Mouse (Mus musculus): ENCODE measurements around the gene Lgr4. TPM values are rescaled to one million over a fixed set of nuclear protein-coding genes. Genes with fewer than 3 reads are reported as not detected.
A peak's percentile ranks its signal among the peaks of the same experiment; 100 is the strongest.
"Not testable (repeated sequence)": the region's sequence is repeated elsewhere in the genome, so short reads cannot be mapped to it uniquely, and the experiment has no call there.

Gene Lgr4
- polyA plus RNA-seq (2016; fragmentation: Nextera tagmentation; extraction: Ambion mirVana) = 18.2 and 19.5 TPM in 2 replicates

- peak within 1 kb of the TSS; percentile 97 for H3K9ac ChIP-seq
- no peaks in the 10 kb centered on the region for H3K9me3 ChIP-seq
- no peaks in the 10 kb centered on the region for H3K27me3 ChIP-seq (replicated peaks)
- ATAC-seq (ENCODE audit: low FRiP score, low read depth) = peak; percentile 97
- no peaks in the 10 kb centered on the region for H3K36me3 ChIP-seq
- H3K4me2 ChIP-seq (replicated peaks) = peak within 1 kb of the TSS; percentile 87
- peaks cover 37% of the 10 kb centered on the region for H3K4me1 ChIP-seq
- under 1% methylated on average over 103 of the region's 111 CpGs for WGBS
- H3K4me3 ChIP-seq = peak within 1 kb of the TSS; percentile 94
- H3K27ac ChIP-seq = peak within 1 kb of the TSS; percentile 96
Measured at GRCm38 (mm10) chr2:109917496-109918413, at the start of gene Lgr4. TSS of gene Lgr4 (plus strand) at chr2:109917647.

DNA sequence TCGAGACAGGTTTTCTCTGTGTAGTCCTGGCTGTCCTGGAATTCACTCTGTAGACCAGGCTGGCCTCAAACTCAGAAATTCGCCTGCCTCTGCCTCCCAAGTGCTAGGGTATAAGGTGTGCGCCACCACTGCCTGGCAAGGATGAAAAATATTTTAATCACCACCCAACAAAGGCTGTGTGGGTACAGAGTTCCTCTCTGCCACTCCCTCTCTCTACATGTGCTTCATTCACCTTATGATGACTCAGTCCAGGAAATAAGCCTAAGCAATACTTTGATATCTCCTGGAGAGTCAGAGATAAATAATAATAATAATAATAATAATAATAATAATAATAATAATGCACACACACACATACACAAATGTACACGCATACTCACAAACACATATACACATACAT is 38.0 kb upstream of the Lgr4 start:
- not testable (repeated sequence) for H3K36me3 ChIP-seq; H3K27ac ChIP-seq; H3K9me3 ChIP-seq; H3K9ac ChIP-seq; ATAC-seq (ENCODE audit: low FRiP score, low read depth); H3K4me3 ChIP-seq; H3K4me2 ChIP-seq (replicated peaks); H3K27me3 ChIP-seq (replicated peaks); H3K4me1 ChIP-seq
- 83% methylated on average over 4 of the region's 4 CpGs for WGBS

GRCm38 (mm10) chr2:109881111-109881510 is 36.3 kb upstream of the Lgr4 start:
- H3K36me3 ChIP-seq = no peaks in the 10 kb centered on the region
- no peak overlapping the region for H3K4me3 ChIP-seq
- H3K27ac ChIP-seq = no peak overlapping the region
- no peak for ATAC-seq (ENCODE audit: low FRiP score, low read depth)
- H3K9ac ChIP-seq = no peak overlapping the region
- no peak overlapping the region for H3K4me2 ChIP-seq (replicated peaks)
- H3K27me3 ChIP-seq (replicated peaks) = no peaks in the 10 kb centered on the region
- WGBS = 59% methylated on average over 2 of the region's 2 CpGs
- no peaks in the 10 kb centered on the region for H3K4me1 ChIP-seq
- H3K9me3 ChIP-seq = no peaks in the 10 kb centered on the region

DNA sequence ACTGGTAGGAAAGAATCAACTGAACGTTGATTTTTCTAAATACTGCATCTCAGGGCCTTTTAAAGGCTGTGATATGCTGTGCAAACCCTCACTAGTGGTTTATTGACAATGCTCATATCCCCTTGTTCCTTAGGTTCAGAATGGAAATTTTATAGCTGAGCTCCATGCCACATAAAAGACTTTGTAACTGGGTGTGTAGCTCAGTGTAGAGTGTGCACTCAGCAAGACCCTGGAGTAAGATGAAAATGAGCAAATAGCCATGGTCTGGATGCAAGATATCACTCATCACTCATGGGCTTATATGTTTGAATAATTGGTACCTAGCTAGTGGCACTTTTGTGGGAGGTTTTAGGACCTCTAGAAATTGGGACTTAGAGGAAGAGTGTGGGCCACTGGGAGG is 35.8 kb upstream of the Lgr4 start:
- H3K9ac ChIP-seq = no peak overlapping the region
- H3K27ac ChIP-seq = no peak overlapping the region
- no peak for ATAC-seq (ENCODE audit: low FRiP score, low read depth)
- H3K4me1 ChIP-seq = no peaks in the 10 kb centered on the region
- no peaks in the 10 kb centered on the region for H3K36me3 ChIP-seq
- WGBS = 70% methylated on average over 1 of the region's 1 CpGs
- H3K9me3 ChIP-seq = no peaks in the 10 kb centered on the region
- H3K4me2 ChIP-seq (replicated peaks) = no peak overlapping the region
- no peak overlapping the region for H3K4me3 ChIP-seq
- H3K27me3 ChIP-seq (replicated peaks) = no peaks in the 10 kb centered on the region

- no peaks in the 10 kb centered on the region for H3K4me1 ChIP-seq
- 81% methylated on average over 4 of the region's 4 CpGs for WGBS
- H3K9ac ChIP-seq = no peak overlapping the region
- no peaks in the 10 kb centered on the region for H3K27me3 ChIP-seq (replicated peaks)
- no peaks in the 10 kb centered on the region for H3K9me3 ChIP-seq
- no peak overlapping the region for H3K4me3 ChIP-seq
- no peak overlapping the region for H3K4me2 ChIP-seq (replicated peaks)
- H3K36me3 ChIP-seq = no peaks in the 10 kb centered on the region
- no peak overlapping the region for H3K27ac ChIP-seq
- ATAC-seq (ENCODE audit: low FRiP score, low read depth) = no peak
Measured at GRCm38 (mm10) chr2:109884106-109884505, 33.3 kb upstream of the Lgr4 start.

DNA sequence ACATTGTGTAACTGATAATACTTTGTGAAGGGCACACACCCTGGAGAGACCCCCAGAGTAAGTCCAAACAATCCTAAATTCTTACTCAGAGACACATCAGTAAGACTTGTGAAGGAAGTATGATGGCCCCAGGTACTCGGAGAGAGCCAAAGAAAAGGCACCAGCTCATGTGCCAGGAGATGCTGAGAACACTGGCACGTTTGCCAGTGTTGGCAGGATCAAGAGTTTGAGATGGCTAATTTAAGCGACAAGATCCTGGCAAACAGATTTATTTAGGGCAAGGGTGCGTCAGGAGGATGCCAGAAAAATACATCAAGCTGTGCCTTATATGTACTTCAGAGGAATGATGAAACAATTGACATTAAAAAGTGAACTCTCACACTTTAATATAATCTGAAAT is 32.9 kb upstream of the Lgr4 start:
- Histone ChIP-seq H3K9ac (no peak overlapping the region), H3K27ac (no peak overlapping the region), H3K36me3 (no peaks in the 10 kb centered on the region), H3K4me3 (no peak overlapping the region), H3K4me1 (no peaks in the 10 kb centered on the region), H3K27me3 (replicated peaks) (no peaks in the 10 kb centered on the region), H3K9me3 (no peaks in the 10 kb centered on the region), H3K4me2 (replicated peaks) (no peak overlapping the region)
- WGBS = 69% methylated on average over 4 of the region's 4 CpGs
- no peak for ATAC-seq (ENCODE audit: low FRiP score, low read depth)

DNA sequence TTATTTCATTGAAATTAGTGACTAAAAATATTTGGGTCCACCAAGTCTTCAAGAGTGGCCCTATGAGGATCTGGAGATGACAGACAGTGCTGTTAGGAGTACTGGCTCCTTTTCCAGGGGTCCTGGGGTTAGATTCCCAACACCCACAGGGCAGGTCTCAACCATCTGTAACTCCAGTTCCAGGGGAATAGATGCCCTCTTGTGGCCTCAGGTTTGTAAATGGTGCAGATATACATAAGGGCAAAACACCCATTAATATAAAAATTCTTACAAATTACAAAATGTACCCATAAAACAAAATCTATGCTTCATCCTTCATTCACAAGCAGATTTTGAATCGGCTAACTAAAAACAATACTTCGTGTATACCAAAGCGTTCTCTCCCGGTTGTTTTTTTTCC is 27.4 kb upstream of the Lgr4 start:
- no peak for ATAC-seq (ENCODE audit: low FRiP score, low read depth)

GRCm38 (mm10) chr2:109890597-109890996 is 26.9 kb upstream of the Lgr4 start, which contains the start of gene Lin7c:
TSS of gene Lin7c (plus strand) at chr2:109890853.
- peak within 1 kb of the TSS; percentile 69 for H3K4me2 ChIP-seq (replicated peaks)
- H3K4me3 ChIP-seq = peak within 1 kb of the TSS; percentile 94
- peaks cover 15% of the 10 kb centered on the region for H3K36me3 ChIP-seq
- H3K27me3 ChIP-seq (replicated peaks) = no peaks in the 10 kb centered on the region
- no peaks in the 10 kb centered on the region for H3K9me3 ChIP-seq
- H3K4me1 ChIP-seq = peaks cover 12% of the 10 kb centered on the region
- peak within 1 kb of the TSS; percentile 96 for H3K9ac ChIP-seq
- peak; percentile 100 for ATAC-seq (ENCODE audit: low FRiP score, low read depth)
- 1% methylated on average over 42 of the region's 42 CpGs for WGBS
- H3K27ac ChIP-seq = peak within 1 kb of the TSS; percentile 68

More for the DNA sequence above, 27.4 kb upstream of the Lgr4 start:
- WGBS = 41% methylated on average over 4 of the region's 4 CpGs
- peak overlapping the region; percentile 96 for H3K9ac ChIP-seq
- H3K4me1 ChIP-seq = peaks cover 12% of the 10 kb centered on the region
- H3K4me3 ChIP-seq = peak overlapping the region; percentile 94
- no peaks in the 10 kb centered on the region for H3K9me3 ChIP-seq
- no peaks in the 10 kb centered on the region for H3K27me3 ChIP-seq (replicated peaks)
- peak overlapping the region; percentile 69 for H3K4me2 ChIP-seq (replicated peaks)
- H3K36me3 ChIP-seq = peaks cover 10% of the 10 kb centered on the region
- no peak overlapping the region for H3K27ac ChIP-seq

- under 1% methylated on average over 34 of the region's 34 CpGs for WGBS
Measured at GRCm38 (mm10) chr2:109891031-109891430, 26.4 kb upstream of the Lgr4 start.

DNA sequence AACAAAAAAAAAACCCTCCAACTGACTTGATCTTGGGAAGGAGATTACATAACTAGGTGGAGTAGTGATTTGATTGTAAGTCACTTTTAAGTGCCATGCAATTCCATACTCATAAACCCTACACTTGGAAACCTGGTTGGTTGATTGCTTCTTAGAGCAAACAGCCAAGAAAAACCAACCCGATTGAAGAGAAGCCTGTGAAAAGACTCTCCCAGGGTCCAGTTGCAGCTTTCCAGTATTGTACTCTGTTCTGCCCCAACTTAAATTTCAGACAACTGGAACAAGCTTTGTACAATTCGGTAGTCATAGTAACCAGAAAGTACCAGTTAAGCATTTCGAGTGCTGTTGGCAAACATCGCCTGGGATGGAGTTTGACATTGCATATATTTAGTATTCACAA is 26.0 kb upstream of the Lgr4 start:
- Histone ChIP-seq H3K9me3 (no peaks in the 10 kb centered on the region), H3K27ac (no peak overlapping the region), H3K9ac (peak overlapping the region; percentile 96), H3K4me2 (replicated peaks) (peak overlapping the region; percentile 69), H3K27me3 (replicated peaks) (no peaks in the 10 kb centered on the region), H3K4me1 (peaks cover 12% of the 10 kb centered on the region), H3K36me3 (peaks cover 24% of the 10 kb centered on the region), H3K4me3 (peak overlapping the region; percentile 94)
- ATAC-seq (ENCODE audit: low FRiP score, low read depth) = no peak
- 24% methylated on average over 4 of the region's 4 CpGs for WGBS

More at GRCm38 (mm10) chr2:109891031-109891430, 26.4 kb upstream of the Lgr4 start:
- H3K4me3 ChIP-seq = peak overlapping the region; percentile 94
- H3K27me3 ChIP-seq (replicated peaks) = no peaks in the 10 kb centered on the region
- ATAC-seq (ENCODE audit: low FRiP score, low read depth) = peak; percentile 82
- peak overlapping the region; percentile 68 for H3K27ac ChIP-seq
- H3K36me3 ChIP-seq = peaks cover 19% of the 10 kb centered on the region
- peak overlapping the region; percentile 69 for H3K4me2 ChIP-seq (replicated peaks)
- peak overlapping the region; percentile 96 for H3K9ac ChIP-seq
- no peaks in the 10 kb centered on the region for H3K9me3 ChIP-seq
- peaks cover 12% of the 10 kb centered on the region for H3K4me1 ChIP-seq

- Histone ChIP-seq H3K9ac (no peak overlapping the region), H3K9me3 (no peaks in the 10 kb centered on the region), H3K4me1 (peaks cover 12% of the 10 kb centered on the region), H3K36me3 (peaks cover 55% of the 10 kb centered on the region), H3K4me2 (replicated peaks) (no peak overlapping the region), H3K27ac (no peak overlapping the region), H3K27me3 (replicated peaks) (no peaks in the 10 kb centered on the region), H3K4me3 (no peak overlapping the region)
- ATAC-seq (ENCODE audit: low FRiP score, low read depth) = no peak
- WGBS = 83% methylated on average over 7 of the region's 7 CpGs
Measured at GRCm38 (mm10) chr2:109896311-109896710, 21.1 kb upstream of the Lgr4 start.

- no peak overlapping the region for H3K27ac ChIP-seq
- no peak overlapping the region for H3K4me3 ChIP-seq
- H3K9ac ChIP-seq = no peak overlapping the region
- no peaks in the 10 kb centered on the region for H3K27me3 ChIP-seq (replicated peaks)
- WGBS = 74% methylated on average over 7 of the region's 7 CpGs
- no peak overlapping the region for H3K4me2 ChIP-seq (replicated peaks)
- peaks cover 26% of the 10 kb centered on the region for H3K36me3 ChIP-seq
- no peaks in the 10 kb centered on the region for H3K9me3 ChIP-seq
- no peak for ATAC-seq (ENCODE audit: low FRiP score, low read depth)
- no peaks in the 10 kb centered on the region for H3K4me1 ChIP-seq
Measured at GRCm38 (mm10) chr2:109902869-109903268, 14.6 kb upstream of the Lgr4 start.

Measured in neural tube, embryonic 12.5 days (tissue).